Mouse (Mus musculus): ENCODE measurements around the gene Abhd10. TPM values are rescaled to one million over a fixed set of nuclear protein-coding genes. Genes with fewer than 3 reads are reported as not detected.
A peak's percentile ranks its signal among the peaks of the same experiment; 100 is the strongest.

Gene Abhd10
- total RNA-seq, 2 experiments from 2014 or later, result 9.2 to 10.2 TPM

- intact Hi-C loops (cut with DNase I), result loop anchor here (10.0 kb wide), 2 partner anchors 280 to 760 kb away; no protein-coding TSS in a partner anchor
Measured at GRCm38 (mm10) chr16:45685295-45685694, 57.5 kb downstream of the Abhd10 start.

GRCm38 (mm10) chr16:45684815-45685214 is 57.9 kb downstream of the Abhd10 start:
- DNase-seq, result peak; percentile 29 to 59
- intact Hi-C loops (cut with DNase I), result loop anchor here (10.0 kb wide), 2 partner anchors 280 to 760 kb away; no protein-coding TSS in a partner anchor

More at GRCm38 (mm10) chr16:45685295-45685694, 57.5 kb downstream of the Abhd10 start:
- DNase-seq, result no peak

Other genes with a start within 250 kb of the Abhd10 start
- gene Gm609, start 250.0 kb downstream of the Abhd10 start, total RNA-seq (2021), result under 1 TPM in 1 of 2 experiments, not detected in 1; 0.10 TPM
- not detected for gene Gm17783, start 210.9 kb downstream of the Abhd10 start, total RNA-seq (2021)
- not detected for gene Slc9c1, start 207.6 kb downstream of the Abhd10 start, total RNA-seq (2021)
- gene Gcsam, start 132.6 kb downstream of the Abhd10 start, total RNA-seq (2021), result under 1 TPM in 1 of 2 experiments, not detected in 1; 0.07 TPM
- not detected for gene BC016579, start 88.9 kb downstream of the Abhd10 start, total RNA-seq (2021)
- not detected for gene Tmprss7, start 49.3 kb downstream of the Abhd10 start, total RNA-seq (2021)
- under 1 TPM; 0.20 to 0.42 TPM for gene Tagln3, start 18.3 kb downstream of the Abhd10 start, total RNA-seq (2021)
- gene Phldb2, start 210.6 kb upstream of the Abhd10 start, total RNA-seq (2021), result 1 to 10 TPM; 6.1 to 8.1 TPM

Data from gastrocnemius, postnatal 36 days (tissue).